Mouse (Mus musculus) thymus, adult 2 months (tissue): ENCODE data around the gene Dennd4a. TPM values are rescaled to one million over a fixed set of nuclear protein-coding genes. Genes with fewer than 3 reads are reported as not detected.

Experiments
- DNase-seq: peaks from one replicate; pipeline ENCODE4 v3.0.0; 2021
- H3K27ac ChIP-seq: fragments of 200-500 bp; 2 replicates; pipeline ENCODE4 v1.5.1; 2012; ENCODE audit warnings: low read length, control low read depth; ENCODE audit not compliant: control insufficient read depth, insufficient read depth
- H3K27me3 ChIP-seq: fragments of 200-500 bp; 2 replicates; pipeline ENCODE4 v1.6.1; 2012; ENCODE audit warnings: mild to moderate bottlenecking, low read length, moderate library complexity, mixed read lengths; ENCODE audit not compliant: control insufficient read depth, insufficient read depth
- H3K36me3 ChIP-seq: fragments of 200-500 bp; 2 replicates; pipeline ENCODE4 v1.6.1; 2012; ENCODE audit warnings: mild to moderate bottlenecking, low read length, moderate library complexity; ENCODE audit not compliant: control insufficient read depth, insufficient read depth
- H3K4me1 ChIP-seq: fragments of 200-500 bp; replicated peaks from 2 replicates; pipeline ENCODE4 v1.6.1; 2012; ENCODE audit warnings: low read length; ENCODE audit not compliant: control insufficient read depth, insufficient read depth
- H3K4me3 ChIP-seq: fragments of 200-500 bp; 2 replicates; pipeline ENCODE4 v1.5.1; 2012; ENCODE audit warnings: mild to moderate bottlenecking, low read length, control low read depth, moderate library complexity; ENCODE audit not compliant: control insufficient read depth, insufficient read depth
- CTCF ChIP-seq: fragments of 200-500 bp; IDR thresholded peaks from 2 replicates; pipeline ENCODE4 v1.5.1; 2012; ENCODE audit warnings: mild to moderate bottlenecking, control low read depth, low read length, moderate library complexity, borderline replicate concordance; ENCODE audit not compliant: control insufficient read depth, poor library complexity, insufficient read depth; ENCODE audit errors: extremely low read depth
- POLR2A ChIP-seq: fragments of 200-500 bp; IDR thresholded peaks from 2 replicates; pipeline ENCODE4 v1.6.1; 2012; ENCODE audit warnings: mild to moderate bottlenecking, low read length, control low read depth, moderate library complexity; ENCODE audit not compliant: control insufficient read depth, poor library complexity, insufficient read depth; ENCODE audit errors: extremely low read depth
- WGBS: fragments of 180-500 bp; shearing (Covaris S2); methylation state at CpG from one replicate; pipeline ENCODE4 v1.1.7; 2018; 5-methylcytosine and 5-hydroxymethylcytosine counted together
- polyA plus RNA-seq: library from polyadenylated mRNA; depleted of rRNA; stranded (reverse); fragments of >200 nt; gene quantifications from 2 replicates; pipeline ENCODE4 v1.2.3, GENCODE M21; 2012

Dennd4a gene
- polyA plus RNA-seq, 1 experiment: 12.3 TPM

- no peaks in the 10 kb centered on the region for H3K36me3 ChIP-seq
- H3K27ac ChIP-seq: no peak overlapping the region
- peaks cover 14% of the 10 kb centered on the region for H3K4me1 ChIP-seq
- TF ChIP-seq CTCF (no peak), POLR2A (no peak)
- H3K27me3 ChIP-seq: no peaks in the 10 kb centered on the region
- H3K4me3 ChIP-seq: no peak overlapping the region
- no peak for DNase-seq
Observed at GRCm38 (mm10) chr9:64793275-64793590, 17.9 kb upstream of the Dennd4a start.

- Histone ChIP-seq H3K4me3 (no peak overlapping the region), H3K4me1 (peaks cover 17% of the 10 kb centered on the region), H3K27me3 (no peaks in the 10 kb centered on the region), H3K27ac (no peak overlapping the region), H3K36me3 (no peaks in the 10 kb centered on the region)
- no peak for DNase-seq
- no peak for TF ChIP-seq POLR2A
- no peak for TF ChIP-seq CTCF
- 73% methylated on average over 3 of the region's 3 CpGs for WGBS
Observed at GRCm38 (mm10) chr9:64793794-64794193, 17.3 kb upstream of the Dennd4a start.

GRCm38 (mm10) chr9:64794448-64795420, 16.4 kb upstream of the Dennd4a start:
- H3K27me3 ChIP-seq: no peaks in the 10 kb centered on the region
- no peak overlapping the region for H3K27ac ChIP-seq
- peaks cover 18% of the 10 kb centered on the region for H3K4me1 ChIP-seq
- DNase-seq: no peak
- TF ChIP-seq CTCF (no peak), POLR2A (no peak)
- 95% methylated on average over 6 of the region's 6 CpGs for WGBS
- H3K36me3 ChIP-seq: no peaks in the 10 kb centered on the region
- no peak overlapping the region for H3K4me3 ChIP-seq

GRCm38 (mm10) chr9:64795846-64796615, 15.1 kb upstream of the Dennd4a start:
- Histone ChIP-seq H3K4me3 (no peak overlapping the region), H3K27me3 (no peaks in the 10 kb centered on the region), H3K36me3 (no peaks in the 10 kb centered on the region), H3K27ac (no peak overlapping the region), H3K4me1 (peaks cover 15% of the 10 kb centered on the region)
- DNase-seq: no peak
- TF ChIP-seq POLR2A: no peak
- no peak for TF ChIP-seq CTCF
- WGBS: 85% methylated on average over 3 of the region's 3 CpGs

- peak; percentile 11 for DNase-seq
- no peak overlapping the region for H3K27ac ChIP-seq
- H3K4me1 ChIP-seq: peaks cover 15% of the 10 kb centered on the region
- no peak for TF ChIP-seq POLR2A
- TF ChIP-seq CTCF: no peak
- no peaks in the 10 kb centered on the region for H3K36me3 ChIP-seq
- H3K27me3 ChIP-seq: no peaks in the 10 kb centered on the region
- 4% methylated on average over 4 of the region's 4 CpGs for WGBS
- no peak overlapping the region for H3K4me3 ChIP-seq
Observed at GRCm38 (mm10) chr9:64797392-64797791, 13.7 kb upstream of the Dennd4a start.

GRCm38 (mm10) chr9:64798099-64798498, 13.0 kb upstream of the Dennd4a start:
- no peak overlapping the region for H3K4me3 ChIP-seq
- TF ChIP-seq POLR2A (no peak), CTCF (no peak)
- peaks cover 15% of the 10 kb centered on the region for H3K4me1 ChIP-seq
- H3K27me3 ChIP-seq: no peaks in the 10 kb centered on the region
- H3K27ac ChIP-seq: no peak overlapping the region
- H3K36me3 ChIP-seq: no peaks in the 10 kb centered on the region
- no peak for DNase-seq
